Mouse (Mus musculus): ENCODE data around the gene Rufy3.
"Not testable (repeated sequence)": the region's sequence is repeated elsewhere in the genome, so short reads cannot be mapped to it uniquely, and the experiment has no call there.

The Rufy3 gene

GRCm38 (mm10) chr5:88564501-88565147 is at the start of gene Rufy3:
Rufy3 (plus strand) TSS chr5:88565040.
- DNase-seq (ENCODE audit: low read depth, low spot score): peak; percentile 59

DNA sequence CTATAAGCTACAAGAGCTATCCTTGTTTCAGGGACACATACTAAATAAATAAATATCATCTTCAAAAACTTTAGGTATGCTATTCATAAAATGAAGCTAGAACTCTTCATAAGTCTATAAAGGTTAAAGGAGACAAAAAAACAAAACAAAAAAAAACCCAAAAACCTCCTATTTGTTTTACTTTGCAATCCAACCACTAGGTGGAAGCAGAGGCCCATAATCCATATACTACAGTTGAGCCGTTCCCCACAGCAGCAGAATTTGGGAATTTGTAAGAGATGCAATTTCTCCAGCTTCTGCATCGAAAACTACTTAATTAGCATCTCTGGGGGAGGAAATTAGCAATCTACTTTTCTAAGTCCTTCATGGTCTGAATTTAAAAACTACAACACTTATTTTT is 45.6 kb upstream of the Rufy3 start:
- DNase-seq (ENCODE audit: low read depth, low spot score): peak; percentile 50

DNA sequence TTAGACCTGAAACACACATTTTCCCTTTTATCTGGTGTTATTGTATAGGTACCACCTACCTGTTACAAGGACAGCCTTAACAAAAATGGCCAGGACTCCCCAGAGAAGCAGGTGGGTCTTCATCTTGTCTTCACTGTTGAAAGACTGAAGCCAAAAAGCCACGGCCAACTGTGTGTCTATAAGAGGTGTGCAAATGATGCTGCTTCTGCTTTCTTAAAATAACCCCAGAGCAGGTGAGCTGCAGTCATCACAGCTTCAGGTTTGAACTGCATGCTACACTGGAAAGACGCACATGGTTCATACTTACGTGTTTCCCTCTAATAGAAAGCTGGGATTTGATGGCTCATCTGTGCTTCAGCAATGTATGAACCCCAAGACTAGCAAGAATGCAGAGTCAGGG is 37.2 kb upstream of the Rufy3 start, which contains the start of gene Jchain:
Jchain (minus strand) TSS at position 235 of the 400 bp plus-strand sequence.
- DNase-seq (ENCODE audit: low read depth, low spot score): no peak

DNA sequence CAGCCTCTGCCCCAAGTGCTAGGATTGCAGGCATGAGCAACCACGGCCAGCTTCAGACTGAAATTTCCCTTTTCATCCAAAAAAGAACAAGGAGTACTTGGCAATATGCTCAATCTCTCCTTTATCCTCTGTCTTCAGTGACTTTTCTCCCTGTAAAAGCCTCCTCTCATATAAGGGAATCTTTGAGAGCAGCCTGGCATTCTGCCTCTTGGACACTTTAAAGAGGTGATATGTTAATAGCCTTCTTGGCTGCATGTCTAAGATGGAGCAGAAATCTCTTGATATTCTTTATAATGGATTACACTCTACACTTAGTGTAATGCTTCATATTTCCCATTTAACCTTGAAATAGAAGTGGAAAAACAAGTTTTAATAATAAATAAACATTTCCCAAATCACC is 33.9 kb upstream of the Rufy3 start:
- DNase-seq (ENCODE audit: low read depth, low spot score): no peak

DNA sequence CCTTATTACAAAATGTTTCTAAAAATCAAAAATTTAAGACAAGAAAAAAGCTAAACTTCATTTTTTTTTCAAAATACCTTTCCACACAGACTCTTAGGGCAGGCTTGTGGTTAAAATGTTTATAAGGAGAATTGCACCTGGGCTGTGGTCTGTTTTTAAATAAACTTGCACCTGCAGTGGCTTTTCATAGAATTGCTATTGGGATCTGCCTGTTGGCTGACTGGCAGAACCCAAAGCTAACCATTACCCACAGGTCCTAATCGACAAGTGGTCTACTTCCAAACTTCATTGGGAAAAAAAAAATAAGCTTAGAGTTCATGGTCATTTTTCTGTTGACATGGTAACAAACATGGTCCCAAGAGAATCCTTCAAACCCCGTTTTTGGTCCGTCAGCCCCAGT is 30.1 kb upstream of the Rufy3 start:
- DNase-seq (ENCODE audit: low read depth, low spot score): no peak

DNA sequence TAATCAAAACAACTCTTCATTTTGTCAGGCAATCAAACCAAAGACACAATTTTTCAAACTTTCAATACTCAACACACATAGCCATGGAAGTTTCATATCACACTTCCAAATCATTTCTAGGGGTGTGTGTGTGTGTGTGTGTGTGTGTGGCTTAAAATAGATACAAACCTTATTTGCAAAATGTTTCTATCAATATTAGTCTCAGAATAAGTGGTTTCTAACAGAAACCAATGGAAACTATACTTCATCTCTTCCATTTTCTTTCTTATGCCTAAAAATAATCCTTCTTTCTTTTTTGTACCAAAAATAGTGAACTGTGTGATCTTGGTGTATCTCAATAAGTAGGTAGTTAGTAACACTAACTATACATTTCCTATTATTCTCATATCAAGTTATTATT is 24.0 kb upstream of the Rufy3 start:
- DNase-seq (ENCODE audit: low read depth, low spot score): no peak

DNA sequence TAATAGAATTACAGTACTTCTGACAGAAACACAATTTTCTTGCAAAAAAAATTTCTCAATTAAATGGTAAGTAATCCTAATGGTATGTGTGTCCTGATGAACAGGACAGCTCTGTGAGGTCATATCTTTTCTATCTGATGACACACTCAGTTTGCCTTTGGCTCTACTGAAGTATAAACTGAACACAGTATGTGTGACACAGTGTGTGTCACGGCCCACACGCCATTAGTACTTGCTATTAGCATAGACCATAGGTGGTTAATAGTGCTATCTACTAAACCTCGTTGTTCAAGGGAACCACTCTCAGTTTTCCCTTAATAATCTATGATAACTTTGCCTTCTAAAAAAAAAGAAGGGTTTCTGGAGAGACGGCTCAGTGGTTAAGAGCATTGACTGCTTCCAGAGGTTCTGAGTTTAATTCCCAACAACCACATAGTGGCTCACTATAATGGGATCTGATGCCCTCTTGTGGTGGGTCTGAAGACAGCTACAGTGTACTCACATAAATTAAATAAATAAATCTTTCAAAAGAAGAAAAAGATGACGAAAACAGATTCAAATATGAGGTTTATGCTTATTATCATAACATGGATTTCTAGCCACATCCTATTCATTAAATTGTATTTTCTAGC is 22.1 kb upstream of the Rufy3 start:
- peak; percentile 70 for DNase-seq (ENCODE audit: low read depth, low spot score)

GRCm38 (mm10) chr5:88544411-88544810 is 20.4 kb upstream of the Rufy3 start:
- DNase-seq (ENCODE audit: low read depth, low spot score): not testable (repeated sequence)

DNA sequence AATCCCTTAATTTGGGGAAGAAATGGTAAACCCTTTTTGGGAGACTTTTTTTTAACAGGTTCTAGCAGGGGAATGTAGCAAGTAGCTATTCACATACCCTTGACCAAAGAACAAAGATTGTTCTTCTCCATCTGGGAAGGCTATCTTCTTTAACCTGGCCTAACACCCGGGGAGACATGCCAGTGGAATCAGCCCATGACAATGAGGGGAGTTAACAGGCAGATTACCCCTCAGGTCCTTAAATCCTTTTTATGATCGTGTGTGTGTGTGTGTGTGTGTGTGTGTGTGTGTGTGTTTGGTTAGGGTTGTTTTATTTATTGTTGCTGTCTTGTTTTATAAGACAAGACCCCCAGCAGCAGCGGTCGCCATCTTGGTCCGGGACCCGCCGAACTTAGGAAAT is 19.3 kb upstream of the Rufy3 start:
- peak; percentile 61 for DNase-seq (ENCODE audit: low read depth, low spot score)

DNA sequence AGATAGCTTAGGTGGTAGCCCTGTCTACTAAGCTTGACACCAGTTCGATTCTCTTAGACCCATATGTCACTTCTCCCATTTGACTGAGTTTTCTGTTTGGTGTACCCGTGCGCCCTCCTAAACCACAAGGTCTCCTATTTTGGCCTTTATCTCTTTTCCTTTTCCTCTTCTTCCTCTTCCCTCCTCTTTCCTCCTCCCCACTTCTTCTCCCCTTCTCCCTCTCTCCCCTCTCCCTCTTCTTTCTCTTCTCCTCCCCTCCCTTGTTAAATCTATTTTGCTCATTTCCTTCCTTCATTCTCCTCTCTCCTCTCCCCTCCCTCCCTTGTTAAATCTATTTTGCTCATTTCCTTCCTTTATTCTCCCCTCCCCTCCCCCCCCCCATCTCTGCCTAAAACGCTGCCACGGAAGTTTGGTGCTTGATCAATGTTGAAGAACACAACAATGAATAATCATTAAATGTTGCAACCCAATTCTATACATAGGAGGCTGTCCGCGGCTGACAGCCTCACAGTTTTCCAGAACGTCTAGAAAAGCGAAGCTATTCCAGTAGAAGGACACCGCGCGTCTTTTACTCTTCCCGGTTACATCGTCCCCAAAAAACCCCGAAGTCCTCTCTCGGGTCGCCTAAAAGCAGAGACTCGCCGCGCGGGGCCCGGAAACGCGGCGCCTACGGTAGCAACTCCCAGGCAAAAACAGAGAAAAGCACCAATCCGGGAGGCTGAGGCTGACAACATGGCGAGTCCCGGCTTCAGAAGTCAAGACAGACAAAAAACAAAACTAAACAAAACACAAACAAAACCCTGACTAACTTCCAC is 11.4 kb upstream of the Rufy3 start:
- DNase-seq (ENCODE audit: low read depth, low spot score): no peak

DNA sequence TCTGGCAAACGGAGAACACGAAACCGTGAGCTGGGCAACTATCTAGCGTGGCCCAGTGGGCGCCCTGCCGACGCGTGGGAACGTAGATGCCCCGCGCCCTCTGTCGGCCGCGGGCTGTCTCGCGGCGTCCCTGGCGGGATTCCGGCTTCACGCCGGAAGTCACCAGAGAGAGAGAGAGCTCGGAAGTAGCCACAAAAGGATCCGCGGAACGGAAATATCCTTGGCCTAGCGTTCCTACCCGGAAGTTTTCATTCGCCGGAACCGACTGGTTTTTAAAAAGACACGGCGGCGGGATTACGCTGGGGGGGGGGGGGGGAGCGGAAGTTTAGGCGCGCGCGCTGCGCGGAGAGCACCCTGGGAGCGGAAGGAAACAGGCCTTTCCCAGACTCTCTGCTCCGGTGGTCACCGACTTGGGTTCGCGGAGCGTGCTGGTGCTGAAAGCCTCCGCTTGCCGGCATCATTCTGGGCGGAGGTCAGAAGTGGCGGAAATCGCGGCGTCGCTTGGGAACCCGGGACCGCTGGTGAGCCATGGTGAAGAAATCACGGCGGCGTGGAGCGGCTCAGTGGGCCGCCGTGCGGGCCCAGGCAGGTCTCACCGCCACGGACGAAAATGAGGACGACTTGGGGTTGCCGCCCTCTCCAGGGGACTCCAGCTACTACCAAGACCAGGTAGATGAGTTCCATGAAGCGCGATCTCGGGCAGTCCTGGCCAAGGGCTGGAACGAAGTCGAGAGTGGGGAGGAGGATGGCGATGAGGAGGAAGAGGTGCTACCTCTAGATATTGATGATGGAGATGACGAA is 10.6 kb upstream of the Rufy3 start, which contains the start of gene Utp3:
Utp3 (plus strand) TSS at position 377 of the 801 bp plus-strand sequence.
- DNase-seq (ENCODE audit: low read depth, low spot score): peak; percentile 99

- DNase-seq (ENCODE audit: low read depth, low spot score): peak; percentile 79
Measured at GRCm38 (mm10) chr5:88558991-88559390, 5.8 kb upstream of the Rufy3 start.

GRCm38 (mm10) chr5:88561080-88561814 is 3.6 kb upstream of the Rufy3 start:
- no peak for DNase-seq (ENCODE audit: low read depth, low spot score)

GRCm38 (mm10) chr5:88562863-88563780 is 1.7 kb upstream of the Rufy3 start:
- DNase-seq (ENCODE audit: low read depth, low spot score): no peak

GRCm38 (mm10) chr5:88565148-88566033 is 551 bp downstream of the Rufy3 start:
- peak; percentile 82 for DNase-seq (ENCODE audit: low read depth, low spot score)

- no peak for DNase-seq (ENCODE audit: low read depth, low spot score)
Measured at GRCm38 (mm10) chr5:88566034-88566841, 1.4 kb downstream of the Rufy3 start.

DNA sequence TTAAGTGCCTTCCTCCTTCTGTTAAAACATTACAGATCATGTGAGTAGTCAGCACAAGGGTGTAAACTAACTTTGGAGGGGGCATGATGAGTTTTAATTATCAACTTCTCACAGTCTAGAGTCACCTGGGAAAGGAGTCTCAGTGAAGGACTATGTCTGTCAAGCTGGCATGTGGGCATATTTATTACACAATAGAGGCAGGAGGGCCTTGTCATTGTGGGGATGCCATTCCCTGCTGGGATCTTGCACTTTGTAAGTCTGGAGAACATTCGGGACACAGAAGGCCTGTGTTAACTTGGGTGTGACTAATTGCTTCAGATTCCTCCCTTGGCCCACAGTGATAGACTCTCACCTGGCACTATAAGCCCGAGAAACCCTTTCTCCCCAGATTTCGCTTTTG is 4.7 kb downstream of the Rufy3 start:
- DNase-seq (ENCODE audit: low read depth, low spot score): no peak

GRCm38 (mm10) chr5:88574829-88575228 is 10.0 kb downstream of the Rufy3 start:
- no peak for DNase-seq (ENCODE audit: low read depth, low spot score)

All from R1 (cell line).